Mouse (Mus musculus) left cerebral cortex, postnatal 25 days (tissue): ENCODE data around the gene Tns1. TPM values are rescaled to one million over a fixed set of nuclear protein-coding genes. Genes with fewer than 3 reads are reported as not detected.

Source experiments
- DNase-seq, 2 experiments: peaks; one replicate each; pipeline ENCODE4 v3.0.0; 2022; ENCODE audit warnings: low spot score in 2 of 2, mixed read lengths in 1 of 2
- intact Hi-C: fragments of 180-260 bp; cut with DNase I; formaldehyde crosslinking; loops from one replicate; pipeline ENCODE4 v1.15.1; 2025
- total RNA-seq, 2 experiments: library from RNA; stranded (reverse); gene quantifications; 2 replicates each; pipeline ENCODE4 v1.2.3; 2021

The Tns1 gene
- total RNA-seq, 2 experiments from 2014 or later, result 35.1 to 40.3 TPM

DNA sequence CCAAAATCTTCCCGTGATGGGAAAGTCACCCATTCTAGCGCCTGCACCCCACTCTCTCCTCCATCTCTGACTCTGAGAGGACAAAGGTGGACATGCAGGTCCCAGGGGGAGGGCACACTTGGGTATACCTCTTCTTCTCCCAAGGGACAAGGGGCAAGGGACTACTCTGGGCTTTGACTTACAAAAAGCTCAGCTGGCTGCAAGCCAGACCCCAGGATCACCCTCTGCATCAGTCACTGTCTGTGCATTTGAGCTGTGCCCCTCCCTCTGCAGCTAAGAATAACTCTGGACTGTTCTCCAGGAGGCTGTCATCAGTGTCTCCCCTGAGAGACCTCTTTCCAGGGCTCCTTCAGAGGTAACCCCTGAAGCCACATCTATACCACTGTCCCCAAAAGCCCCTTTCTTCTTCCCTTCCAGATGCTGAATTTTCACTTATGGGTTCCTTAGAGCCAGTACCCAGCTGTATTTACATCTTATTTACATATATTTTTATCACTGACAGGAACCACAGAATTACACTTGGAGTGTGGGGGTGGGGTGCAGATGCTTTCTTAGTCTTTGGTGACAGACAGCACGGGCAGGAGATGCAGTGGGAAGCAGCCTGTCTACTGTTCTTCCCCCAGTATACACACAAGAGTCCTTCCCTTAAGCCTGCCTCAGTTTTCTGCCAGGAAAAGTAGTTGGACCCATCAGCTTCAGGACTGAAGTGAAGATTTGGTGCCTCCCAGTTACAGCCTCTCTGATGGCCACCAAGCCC lies 81.4 kb downstream of the Tns1 start:
- peak in 1 of 2 experiments; percentile 60 for DNase-seq
- intact Hi-C loops, result no loop called here

DNA sequence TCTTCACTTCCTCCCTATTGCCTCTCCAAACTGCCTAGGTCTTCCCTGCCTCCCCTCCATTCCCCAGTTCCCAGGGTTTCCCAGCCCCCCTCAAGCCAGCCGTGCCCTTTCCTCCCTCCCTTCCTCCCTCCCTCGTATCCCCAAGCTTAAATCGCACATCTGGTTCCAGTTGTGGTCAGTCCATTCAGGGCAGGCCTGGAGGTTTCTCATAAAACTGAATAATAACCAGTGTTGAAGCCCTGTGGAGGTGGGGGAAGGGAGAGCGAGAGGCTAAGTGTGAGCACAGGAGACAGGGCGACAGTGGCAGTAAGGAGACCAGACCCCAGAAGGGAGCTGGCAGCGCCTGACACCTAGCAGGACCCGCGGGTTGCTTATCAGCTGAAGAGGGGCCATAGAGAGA lies 82.6 kb downstream of the Tns1 start:
- intact Hi-C loops, result no loop called here

DNA sequence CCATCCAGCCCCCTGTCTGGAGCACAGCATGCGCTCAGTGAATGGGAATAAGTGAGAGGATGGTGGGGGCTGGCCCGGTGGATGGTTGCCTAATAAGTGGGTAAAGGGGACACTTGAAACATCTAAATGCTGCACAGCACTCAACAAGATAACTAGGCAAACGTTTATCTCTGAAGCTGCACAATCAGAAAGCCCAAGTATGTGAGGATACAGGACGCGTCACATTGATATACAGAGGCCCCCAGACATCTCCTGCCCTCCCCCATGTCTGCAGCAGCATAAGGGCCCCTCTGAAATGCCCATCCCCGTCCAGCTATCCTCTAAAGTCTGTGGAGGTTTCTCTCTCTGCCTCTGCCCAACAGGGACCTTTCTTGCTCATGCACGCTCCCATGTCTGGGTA lies 83.1 kb downstream of the Tns1 start:
- intact Hi-C loops, result no loop called here
- no peak for DNase-seq

More for the DNA sequence above, 82.6 kb downstream of the Tns1 start:
- no peak for DNase-seq

DNA sequence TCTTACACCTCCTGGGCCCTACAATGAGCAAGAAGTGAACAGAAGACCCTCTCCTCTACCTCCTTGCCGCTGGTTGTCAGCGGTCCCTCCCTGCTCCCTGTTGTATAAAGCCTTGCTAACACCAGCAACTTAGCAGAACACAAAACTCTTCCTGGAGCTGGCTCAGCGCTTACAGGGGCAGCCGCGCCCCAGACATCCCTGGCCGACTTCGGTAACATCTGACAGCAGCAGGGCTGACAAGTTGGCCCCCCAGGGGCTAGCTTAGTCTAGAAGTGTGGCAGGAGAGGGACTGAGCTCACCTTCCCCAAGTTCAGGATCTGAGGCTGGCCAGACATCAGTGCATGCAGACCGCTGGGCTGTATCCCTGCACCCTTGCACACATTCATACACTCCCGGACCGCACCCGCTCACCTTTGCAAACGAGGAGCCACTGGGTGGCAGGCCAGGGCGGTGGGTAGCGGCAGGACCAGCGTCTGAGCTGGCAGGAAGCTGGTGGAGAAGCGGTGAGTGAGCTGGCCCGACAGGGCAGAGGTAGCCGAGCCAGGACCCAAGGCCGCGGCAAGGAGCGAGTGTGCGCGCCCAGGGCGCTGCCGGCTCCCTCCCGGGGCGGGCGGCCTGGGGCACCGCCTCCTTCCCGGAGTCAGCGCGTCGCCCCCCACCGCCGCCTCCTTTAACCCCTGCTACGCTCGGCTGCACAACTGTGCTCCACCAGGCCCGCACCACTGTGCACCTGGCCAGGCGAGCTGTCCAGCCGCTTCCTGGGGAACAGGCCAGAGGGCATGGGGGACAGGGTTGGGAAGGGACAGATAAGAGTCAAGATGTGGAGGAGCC lies 87.5 kb downstream of the Tns1 start:
- intact Hi-C loops, result no loop called here

DNA sequence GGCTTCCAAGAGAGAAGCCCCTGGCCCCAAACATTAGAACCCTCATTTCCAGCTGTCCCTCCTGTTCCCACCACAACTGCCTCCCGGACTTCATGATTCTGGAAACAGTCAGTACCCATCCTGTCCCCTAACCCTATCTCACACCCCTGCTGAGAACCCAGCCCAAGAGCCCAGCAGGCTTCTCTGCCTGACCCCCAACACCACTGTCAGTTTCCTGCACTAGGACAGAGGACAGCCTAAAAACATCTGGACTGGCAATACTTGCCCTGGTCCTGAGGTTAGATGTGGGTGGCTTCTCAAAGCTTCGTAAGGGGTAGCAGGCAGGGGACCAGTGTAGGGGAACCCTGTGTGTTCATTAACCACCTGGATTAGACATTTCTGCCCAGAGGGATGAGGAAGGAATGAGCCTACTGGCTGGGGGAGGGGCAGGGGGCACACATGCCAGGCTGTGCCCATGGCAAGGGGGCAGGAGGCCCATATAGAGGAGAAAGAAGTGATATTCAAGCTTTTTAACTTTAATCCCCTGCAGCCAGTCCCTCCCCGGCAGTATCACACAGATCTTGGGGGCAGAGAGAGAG lies 88.2 kb downstream of the Tns1 start:
- intact Hi-C loops, result no loop called here

More for the DNA sequence above, 87.5 kb downstream of the Tns1 start:
- DNase-seq, result no peak

DNA sequence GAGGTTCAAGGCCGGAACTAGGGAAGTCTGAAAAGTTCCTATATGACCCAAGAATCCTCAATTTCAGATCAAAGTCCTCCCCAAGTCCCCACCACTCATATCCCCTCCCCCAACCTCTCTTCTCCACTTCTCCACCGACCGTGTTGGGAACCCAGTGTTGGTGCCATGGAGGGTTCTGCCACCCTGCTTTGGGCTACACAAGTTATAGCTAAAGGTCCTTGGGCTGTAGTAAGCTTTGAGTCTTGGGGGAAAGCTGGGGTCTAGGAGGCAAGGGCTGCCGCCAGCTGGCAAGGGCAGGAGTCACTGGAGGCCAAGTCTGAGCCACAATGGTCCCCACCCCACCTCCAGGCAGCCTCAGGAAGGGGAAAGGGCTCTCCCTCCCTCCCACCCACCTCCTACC lies 88.8 kb downstream of the Tns1 start:
- intact Hi-C loops, result no loop called here

More for the DNA sequence above, 88.2 kb downstream of the Tns1 start:
- DNase-seq, result no peak

DNA sequence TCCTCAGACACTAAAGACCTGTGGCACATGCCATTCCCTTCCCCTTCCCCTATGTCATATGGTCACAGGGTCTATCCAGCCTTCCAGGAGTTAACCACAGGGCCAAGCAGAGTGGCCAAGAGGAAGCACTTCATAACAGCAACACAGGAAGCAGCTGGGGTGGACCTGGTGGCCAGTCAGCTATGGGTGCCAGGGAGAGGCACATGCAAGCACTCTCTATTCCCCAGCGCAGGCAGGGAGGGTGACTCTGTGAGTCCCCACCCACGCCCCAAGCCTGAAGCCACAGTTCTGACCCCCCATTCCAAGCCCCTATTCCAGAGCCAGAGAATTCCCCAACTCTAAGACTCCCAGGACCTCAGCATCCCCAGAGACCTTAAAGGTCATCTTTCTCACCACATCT lies 89.5 kb downstream of the Tns1 start:
- intact Hi-C loops, result no loop called here
- DNase-seq, result no peak

More for the DNA sequence above, 88.8 kb downstream of the Tns1 start:
- no peak for DNase-seq

DNA sequence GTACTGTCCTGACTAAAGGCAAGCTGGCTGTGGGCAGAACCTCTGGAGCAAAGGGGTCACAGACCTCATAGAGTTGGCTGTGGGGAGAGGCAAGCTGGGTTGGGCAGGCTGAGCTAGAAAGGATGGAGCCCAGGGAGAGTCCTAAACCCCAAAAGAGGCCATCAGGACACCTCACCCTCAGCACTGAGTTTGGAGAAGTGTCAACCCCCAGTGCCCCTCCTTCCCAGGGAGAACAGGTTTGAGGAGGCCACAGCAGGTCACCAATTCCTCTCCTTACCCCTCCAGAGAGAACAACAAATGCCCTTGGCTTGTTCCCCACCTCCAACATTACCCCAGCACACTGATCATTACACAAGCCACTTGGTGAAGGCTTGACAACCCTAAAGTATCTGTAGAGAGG lies 90.0 kb downstream of the Tns1 start:
- intact Hi-C loops, result no loop called here
- DNase-seq, result no peak

DNA sequence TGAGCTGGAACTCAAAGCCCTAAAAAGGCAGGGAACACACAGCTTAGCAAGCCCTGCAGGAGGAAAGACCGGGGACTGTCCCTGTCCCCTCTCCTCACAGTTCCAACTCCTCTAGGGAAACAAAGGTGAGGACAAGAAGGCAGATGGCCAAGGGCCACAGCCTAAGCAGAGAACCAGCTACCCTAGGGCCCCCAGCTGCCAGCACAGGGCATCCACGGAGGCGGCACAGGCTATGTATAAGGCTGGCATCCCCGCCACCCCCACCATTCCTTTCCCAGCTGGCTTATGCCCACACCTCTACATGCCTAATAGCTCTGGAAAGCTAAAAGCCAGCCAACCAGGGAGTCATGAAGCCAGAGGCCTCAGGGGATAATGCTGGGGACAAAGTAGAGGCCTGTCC lies 90.8 kb downstream of the Tns1 start:
- no peak for DNase-seq
- intact Hi-C loops, result no loop called here

DNA sequence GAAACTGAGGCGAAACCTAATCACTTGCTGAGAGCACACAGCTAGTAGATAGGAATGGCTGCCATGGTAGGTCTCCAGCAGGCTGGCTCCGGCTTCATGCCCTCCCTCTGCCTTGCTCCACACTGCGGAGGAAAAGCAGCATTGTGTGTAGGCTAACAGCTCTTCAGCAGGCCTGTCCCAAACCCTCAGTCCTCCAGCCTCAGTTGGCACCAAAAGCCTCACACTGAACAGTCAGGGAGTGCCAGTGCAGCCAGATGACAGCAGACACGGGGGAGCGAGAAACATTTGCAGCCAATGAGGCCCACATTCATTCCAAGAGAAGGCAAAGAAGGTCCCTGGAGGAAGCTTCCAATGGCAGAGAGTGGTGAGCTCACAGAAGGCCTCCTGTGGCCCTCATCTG lies 91.3 kb downstream of the Tns1 start:
- intact Hi-C loops, result no loop called here
- DNase-seq, result peak in 1 of 2 experiments; percentile 31

DNA sequence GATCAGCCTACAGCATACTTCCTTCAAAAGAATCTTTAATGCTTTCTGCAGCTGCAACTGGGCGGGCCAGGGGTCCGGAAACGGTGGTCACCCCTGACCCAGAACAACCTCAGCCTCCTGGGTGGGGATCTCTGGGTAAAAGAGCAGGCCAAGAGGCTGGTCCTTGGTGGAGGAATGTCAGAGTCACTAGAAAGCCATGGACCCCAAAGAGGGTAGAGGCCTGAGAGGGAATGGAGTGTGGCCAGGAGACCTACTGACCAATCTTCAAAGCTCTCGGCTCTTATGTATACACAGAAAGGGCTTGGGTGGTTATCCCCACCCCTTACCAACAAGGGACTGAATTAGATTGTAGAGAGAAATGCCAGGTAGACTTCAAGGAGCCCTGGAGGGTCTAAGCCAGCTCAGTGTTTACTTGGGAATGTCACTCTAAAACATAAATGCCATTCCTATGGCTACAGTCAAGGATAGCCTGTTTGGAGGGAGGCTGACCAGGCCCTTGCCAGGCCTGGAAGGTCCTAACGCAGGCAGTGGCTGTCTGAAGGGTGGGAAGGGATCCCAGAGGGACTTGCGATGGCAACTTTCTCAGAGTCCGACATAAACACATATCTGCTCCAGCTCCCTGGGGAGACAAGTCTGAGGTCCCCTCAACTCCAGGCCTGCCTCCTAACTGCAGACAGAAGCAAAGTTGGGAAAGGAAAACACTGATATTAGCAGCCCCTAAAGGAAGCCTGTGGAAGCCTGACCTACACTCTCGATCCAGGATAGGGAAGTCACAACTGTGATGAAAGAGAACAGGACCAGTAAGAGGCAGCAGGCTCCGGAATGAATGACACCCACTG lies 92.3 kb downstream of the Tns1 start:
- intact Hi-C loops, result no loop called here
- no peak for DNase-seq

DNA sequence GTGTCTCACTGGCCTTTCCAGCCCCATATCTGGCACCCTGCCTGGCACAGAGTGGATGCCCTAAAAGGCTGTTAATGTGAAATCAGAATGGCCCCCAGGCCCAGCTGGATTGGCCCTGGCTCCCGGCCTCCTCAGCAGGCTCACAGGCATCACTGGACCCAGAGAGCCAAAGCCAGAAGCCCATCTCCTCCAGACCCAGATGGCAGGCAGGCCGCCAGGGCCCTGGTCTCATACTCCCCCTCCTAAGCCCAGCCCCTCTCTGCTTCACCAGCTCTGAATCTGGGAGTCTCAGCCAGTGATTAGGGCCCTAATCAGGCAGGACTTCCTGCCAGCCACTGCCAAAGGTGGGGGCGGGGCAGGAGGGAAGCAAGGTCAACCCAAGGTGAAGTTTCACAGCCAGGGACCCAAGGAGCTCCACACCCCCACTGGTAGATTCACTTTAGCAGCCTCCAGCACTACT lies 93.3 kb downstream of the Tns1 start:
- intact Hi-C loops, result no loop called here
- no peak for DNase-seq

DNA sequence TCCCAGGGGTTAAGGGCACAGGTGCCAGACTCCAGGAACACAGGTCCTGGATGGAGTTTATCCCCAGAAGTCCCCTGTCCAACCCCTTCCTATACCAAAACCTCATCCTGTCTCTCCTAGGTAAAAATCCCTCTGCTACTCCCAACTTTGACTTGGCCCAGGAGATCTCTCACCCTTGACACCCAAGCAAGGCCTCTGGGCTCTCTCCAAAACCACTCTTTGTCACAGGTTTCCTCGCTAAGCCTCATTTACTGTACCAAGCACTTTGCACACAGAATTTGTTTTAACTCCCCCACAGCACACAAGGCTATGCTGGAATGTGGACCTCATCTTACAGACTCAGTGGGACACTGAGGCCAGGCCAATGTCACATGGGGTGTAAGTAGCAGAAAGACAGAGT lies 94.0 kb downstream of the Tns1 start:
- no peak for DNase-seq
- intact Hi-C loops, result no loop called here

DNA sequence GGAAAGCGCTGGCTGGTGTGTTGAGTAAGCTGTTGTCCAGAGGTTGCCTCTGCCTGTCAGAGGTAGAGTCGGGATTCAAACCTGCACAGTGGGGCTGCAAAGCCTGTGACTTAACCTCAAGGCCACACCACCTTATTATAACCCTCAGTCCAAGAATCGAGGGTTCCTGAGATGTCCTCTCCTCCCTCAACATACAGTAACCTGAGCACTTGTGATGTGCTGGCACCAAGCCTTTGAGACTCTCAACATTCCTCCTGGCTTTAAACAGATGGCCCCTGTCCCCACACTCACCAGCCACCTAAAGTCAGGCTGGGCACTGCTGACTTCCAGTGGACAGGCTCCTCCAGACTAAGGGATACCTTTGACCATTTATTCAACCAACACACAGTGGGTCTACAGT lies 94.6 kb downstream of the Tns1 start:
- intact Hi-C loops, result no loop called here
- no peak for DNase-seq

DNA sequence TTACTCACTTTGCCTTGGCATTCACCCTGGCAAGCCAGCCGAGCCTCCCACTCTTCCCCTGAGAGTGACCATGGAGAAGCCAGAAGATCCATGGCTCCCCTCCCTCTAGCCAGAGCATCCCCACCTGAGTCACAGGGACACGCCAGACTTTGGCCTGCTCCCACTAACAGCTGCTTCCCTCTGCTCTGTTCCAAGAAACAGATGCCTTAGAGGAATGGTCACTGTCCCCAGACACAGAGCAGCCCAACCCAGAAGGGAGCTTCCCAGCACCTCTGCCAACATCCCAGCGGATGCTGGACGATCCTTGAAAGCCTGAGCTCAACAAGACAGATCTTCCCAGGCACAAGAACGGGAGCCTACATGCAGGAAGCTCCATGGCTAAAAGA lies 95.4 kb downstream of the Tns1 start:
- DNase-seq, result no peak
- intact Hi-C loops, result no loop called here

DNA sequence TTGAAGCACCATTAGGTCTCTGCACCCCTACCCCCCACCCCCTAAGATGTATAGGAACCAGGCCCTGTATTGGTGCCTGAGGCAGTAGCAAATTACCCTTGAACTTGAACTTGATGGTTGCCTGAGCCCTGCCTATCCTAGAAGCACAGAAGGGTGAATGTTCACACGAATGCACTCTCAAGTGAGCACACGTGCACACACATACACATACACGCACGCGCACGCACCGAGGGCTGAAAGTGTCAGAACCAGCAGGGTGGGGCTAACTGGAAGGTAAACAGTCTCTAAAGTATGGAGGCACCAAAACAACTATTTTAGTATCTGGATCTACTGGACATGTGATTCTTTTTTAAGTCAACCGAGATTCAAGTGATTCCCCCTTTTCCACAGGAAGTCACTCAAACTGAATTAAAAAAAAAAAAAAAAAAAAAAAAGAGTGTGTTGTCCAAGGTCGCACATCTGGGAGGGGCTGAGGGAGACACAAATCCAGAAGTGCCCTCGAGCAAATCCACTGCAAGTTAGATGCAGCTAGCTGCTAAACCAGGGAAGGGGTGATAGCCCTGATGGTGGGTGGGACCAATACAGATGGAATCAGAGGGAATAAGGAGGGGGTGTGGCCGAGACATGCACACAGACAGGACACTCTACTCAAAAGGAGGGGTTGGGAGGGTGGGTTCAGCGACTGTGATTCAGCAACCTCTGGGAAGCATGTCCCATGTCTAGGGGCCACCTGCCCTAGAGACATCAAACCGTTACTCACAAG lies 96.0 kb downstream of the Tns1 start:
- intact Hi-C loops, result no loop called here
- DNase-seq, result no peak

DNA sequence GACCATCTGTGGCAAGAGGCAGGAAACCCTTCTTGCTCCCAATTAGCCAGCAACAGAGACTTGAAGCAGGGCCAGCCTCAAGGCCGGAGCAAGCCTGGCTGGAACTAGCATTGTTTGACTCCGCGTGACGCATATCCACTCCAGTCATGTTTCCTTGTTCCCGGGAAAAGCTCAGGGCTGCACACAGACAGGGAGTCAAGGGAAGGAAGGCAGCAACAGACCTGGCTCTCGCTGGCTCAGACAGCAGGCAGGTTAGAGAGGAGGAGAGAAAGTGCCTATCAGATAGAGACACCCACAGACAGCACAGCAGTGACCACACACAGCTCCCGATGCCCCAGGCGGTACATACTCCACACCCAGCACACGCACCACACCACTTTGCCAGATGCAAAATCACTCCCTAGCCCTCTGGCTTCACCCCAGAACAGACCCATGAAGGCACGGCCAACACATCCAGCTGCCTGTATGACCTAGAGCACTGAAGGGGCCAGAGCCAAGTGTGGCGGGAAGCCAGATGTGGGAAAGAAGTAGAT lies 96.6 kb downstream of the Tns1 start:
- peak in 1 of 2 experiments; percentile 23 for DNase-seq
- intact Hi-C loops, result no loop called here

DNA sequence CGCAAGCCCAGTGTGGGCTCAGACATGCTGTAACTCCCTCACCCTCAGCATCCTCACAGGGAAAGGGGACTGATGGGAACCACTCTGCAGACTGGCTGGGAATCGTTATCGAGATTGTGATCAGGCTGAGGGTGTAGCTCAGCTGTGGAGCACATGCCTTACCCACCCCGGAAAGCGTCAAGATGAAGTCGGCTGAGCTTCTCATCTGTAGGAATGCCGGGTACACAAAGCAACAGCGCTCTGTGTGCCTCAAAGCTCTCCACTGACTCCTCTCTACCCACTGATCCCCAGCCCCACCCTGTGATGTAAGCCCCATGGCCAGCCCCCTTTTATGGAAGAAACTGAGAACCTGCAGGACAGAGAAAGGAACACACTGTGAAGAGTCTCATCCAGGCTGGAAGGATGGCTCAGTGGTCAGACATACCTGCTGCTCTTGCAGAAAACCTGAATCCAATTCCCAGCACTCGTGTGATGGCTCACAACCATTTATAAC lies 97.5 kb downstream of the Tns1 start:
- intact Hi-C loops, result no loop called here
- no peak for DNase-seq
